Mouse (Mus musculus): ENCODE measurements at regions not wholly inside any gene's neighbourhood (a gene's known extent, or its start where the extent isn't known, plus 50 kb on each side); places are given as distances from the start of the nearest gene placed in this dataset.
"Not testable (repeated sequence)": the region's sequence is repeated elsewhere in the genome, so short reads cannot be mapped to it uniquely, and the experiment has no call there.

DNA sequence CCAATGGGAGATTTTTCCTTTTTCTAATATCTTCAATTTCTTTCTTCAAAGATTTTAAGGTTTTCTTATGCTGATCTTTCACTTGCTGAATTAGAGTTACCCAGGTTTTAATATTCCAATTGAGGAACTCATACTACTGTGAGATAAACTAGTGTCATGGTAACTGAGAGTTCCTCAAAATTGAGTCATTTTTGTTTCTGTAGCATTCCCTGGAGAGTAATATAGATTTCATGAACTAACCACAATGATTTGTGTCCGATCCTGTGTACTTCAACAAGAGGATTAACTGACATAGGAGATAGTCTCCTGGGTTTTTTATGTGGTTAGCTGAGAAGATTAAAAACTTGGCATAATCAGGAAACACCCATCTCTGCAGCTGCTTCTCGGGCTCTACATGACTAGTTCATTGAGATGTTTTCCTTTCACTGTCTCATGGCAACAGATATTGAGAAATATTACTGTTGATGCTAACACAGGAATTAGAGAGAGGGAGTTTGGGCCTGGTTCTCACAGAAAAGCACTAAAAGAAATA, 949.9 kb downstream of the Adam6a start:
- not testable (repeated sequence) for TF ChIP-seq GATA1 (IDR thresholded peaks at IDR 0.05; ENCODE audit: borderline replicate concordance, low read length); GATA2 (IDR thresholded peaks at IDR 0.05; ENCODE audit: borderline replicate concordance, low read depth, low read length)

Data from G1E (cell line).